Mouse (Mus musculus) c-Kit-positive CD71-positive TER-119-positive erythroid progenitor cells, embryonic 14.5 days (primary cell): Measurements from ENCODE around the gene Sp6.
A peak's percentile ranks its signal among the peaks of the same experiment; 100 is the strongest.

Source experiments
- DNase-seq: peaks from one replicate; pipeline ENCODE4 v3.0.0-alpha.2; 2013; ENCODE audit warnings: low spot score

The Sp6 gene

DNA sequence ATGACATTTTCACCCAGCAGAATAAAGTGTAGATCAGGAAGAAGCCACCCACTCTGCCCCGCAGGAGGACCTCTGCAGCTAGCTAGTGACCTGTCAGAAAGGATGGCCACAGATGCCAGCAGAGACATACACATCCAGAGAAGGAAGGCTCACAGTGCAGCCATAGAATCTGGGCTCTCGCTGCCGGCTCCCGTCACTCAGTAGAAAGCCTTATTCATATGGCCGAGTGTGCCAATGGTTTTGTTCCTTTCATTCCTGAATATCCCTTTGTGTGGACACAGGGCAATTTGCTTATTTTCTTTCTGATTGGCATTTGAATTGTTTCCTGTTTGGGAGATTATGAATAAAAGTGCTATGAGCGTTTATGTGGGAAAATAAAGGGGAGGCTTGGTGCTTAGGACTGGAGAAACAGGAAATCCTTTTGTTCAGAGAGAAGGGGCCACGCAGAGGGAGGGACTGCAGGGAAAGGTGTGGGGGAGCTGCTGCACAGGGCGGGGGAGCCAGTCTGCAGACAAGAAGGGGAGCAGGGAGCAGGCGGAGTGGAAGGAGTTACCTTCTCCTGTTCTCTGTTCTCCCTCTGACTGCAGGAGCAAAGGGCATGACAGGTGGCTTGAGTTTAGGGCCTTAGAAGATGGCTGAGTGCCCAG, 50.2 kb downstream of the Sp6 start:
- DNase-seq: no peak

DNA sequence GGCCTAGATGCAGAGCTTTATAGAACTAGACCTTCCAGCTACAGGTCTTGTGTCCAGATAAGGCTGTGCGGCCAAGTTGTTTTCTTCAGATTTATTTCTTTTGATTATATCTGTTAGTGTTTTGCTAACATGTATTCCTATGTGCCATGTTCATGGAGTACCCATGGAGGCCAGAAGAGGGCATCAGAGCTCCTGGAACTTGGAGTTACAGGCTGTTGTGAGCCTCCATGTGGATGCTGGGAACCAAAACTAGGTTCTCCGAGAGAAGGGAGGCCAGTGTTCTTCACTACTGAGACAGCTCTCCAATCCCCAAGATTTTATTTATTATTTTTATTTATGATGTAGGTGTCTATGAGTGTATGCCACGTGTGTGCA, 50.7 kb downstream of the Sp6 start:
- DNase-seq: no peak

DNA sequence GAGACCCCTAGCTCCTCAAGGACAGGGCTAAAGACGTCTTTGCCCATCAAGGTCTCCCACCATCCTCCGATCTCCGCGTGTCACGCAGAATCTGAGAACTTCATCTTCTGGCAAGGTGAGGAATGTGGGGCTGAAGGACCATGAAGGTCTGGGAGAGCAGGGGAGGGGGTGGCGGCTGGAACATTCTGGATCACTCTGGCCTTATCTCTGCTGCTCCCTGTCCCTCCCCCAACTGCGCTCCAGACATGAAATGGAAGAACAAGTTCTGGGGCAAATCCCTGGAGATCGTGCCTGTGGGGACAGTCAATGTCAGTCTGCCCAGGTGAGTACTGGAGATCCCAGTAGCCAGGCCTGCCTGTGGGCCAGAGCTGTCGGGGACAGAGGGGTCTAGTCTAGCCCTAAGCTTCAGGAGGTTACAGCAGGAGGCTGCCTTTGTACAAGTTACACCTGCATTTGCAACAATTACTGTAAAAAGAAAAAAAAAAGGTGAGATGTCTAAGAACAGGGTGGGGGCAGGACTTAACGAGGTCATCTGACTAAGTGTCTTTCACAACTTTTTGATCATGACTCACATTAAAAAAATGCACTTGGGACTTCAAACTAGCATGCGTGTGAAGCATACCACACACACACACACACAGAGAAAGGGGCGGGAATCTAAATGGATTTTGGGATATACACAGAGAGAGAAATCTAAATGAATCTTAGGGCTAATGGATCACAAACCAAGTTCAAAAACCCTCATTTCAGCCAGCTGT, 52.5 kb downstream of the Sp6 start:
- no peak for DNase-seq

DNA sequence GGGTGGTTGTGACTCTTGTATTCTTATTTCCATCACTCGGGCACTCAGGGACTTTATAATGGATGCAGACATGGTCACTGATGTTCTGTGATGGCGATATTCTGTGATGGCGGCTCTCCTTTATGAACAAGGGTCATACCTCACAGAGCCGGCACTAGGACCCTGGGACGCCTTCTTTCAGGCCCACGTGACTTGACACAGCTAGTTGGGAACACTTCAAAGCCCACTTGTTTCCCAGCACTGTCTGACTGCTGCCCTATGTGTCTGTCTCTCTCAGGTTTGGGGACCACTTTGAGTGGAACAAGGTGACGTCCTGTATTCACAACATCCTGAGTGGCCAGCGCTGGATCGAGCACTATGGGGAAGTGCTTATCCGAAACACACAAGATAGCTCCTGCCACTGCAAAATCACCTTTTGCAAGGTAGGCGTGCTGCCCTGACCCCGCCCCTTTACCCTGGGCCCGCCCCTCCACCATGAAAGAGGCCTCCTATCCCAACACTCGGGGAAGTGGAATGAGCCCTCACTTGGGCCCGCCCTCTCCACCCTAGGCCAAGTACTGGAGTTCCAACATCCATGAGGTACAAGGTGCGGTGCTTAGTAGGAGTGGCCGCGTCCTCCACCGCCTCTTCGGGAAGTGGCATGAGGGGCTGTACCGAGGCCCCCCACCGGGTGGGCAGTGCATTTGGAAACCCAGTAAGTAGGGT, 53.6 kb downstream of the Sp6 start:
- DNase-seq: no peak

DNA sequence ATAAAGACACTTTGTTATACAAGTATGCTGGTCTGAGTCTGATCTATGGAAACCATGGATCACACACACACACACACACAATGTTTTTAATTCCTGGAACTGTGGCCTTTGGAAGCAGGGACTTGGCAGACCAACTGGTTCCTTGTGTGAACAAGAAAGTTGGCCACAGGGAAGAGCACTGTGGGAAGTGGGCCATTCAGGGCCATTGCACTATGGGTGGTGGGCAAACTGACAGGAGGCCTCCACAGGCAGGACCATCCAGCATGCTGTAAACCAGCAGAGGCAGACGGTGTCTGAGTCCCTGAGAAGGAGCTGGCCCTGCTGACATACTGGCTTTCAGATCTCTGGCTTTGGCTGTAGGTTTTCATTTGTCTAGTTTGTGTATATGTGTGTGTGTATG, 56.1 kb downstream of the Sp6 start:
- DNase-seq: no peak

DNA sequence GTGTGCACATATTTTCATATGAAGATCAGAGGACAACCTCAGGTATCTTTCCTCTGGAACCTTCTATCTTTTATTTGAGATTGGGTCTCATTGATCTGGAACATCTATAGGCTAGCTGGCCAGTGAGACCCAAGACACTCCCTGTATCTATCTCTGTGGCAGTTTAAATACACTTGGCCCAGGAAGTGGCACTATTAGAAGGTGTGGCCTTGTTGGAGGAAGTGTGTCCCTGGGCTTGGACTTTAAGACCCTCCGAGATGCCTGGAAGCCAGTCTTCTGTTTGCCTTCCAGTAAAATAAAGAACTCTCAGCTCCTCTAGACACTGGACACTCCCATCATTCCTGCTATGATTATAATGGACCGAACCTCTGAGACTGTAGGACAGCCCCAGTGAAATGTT, 56.6 kb downstream of the Sp6 start:
- DNase-seq: no peak

DNA sequence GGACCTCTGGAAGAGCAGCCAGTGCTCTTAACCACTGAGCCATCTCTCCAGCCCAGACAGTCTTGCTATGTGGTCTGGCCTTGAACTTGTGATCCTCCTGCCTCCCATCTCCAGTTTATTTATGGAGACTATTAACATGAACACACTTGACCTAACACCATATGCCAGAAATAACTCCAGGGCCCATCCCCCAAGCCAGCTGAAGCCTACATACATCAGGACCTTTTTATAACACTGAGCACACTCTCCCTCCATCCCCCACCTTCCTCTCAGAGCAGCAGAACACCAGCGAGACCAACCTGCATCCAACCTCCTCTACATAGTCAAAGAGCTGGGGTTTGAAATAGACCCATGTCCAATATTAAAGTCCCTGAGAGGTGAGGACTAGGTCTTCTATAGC, 57.9 kb downstream of the Sp6 start:
- DNase-seq: no peak

DNA sequence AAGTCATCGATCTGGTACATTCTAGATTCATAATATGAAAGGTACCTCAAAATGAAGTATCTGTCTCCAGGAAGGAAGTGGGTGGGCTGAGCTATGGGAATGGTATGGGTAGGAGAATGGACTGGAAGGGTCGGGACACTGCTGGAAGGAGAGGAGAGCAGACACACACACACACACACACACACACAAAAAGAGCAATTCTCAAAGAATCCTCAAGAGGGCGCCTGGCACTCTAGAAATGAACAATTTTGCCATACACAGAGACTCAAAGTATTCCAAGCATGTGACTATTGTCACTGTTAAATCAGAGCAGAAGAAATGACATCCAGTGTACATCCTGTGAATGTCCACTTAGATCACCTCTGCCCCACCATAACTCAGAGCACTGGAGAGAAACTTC, 59.3 kb downstream of the Sp6 start:
- peak; percentile 47 for DNase-seq

DNA sequence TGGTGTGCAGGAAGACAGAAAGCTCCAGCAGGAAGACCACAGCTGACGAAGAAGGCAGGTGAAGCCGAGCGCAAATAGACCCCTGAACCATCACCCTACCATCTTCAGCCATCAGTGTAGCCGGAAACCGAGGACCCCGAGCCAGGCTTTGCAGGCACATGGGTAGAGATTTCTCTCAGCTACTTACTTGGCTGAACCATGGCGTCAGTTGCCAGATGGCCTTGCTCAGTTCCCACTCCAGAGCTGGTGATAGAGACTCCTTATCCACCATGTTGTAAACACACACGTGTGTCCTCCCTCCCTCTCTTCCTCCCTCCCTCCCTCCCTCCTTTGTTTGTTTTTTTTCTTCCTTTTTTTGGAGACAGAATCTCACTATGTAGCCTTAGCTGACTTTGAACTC, 61.0 kb downstream of the Sp6 start:
- no peak for DNase-seq
